Mouse (Mus musculus) cortical plate, adult 2 months (tissue): ENCODE results near the gene Dnpep.

Experiments used
- CTCF ChIP-seq: fragments of 200-500 bp; IDR thresholded peaks from 2 replicates; pipeline ENCODE4 v1.5.1; 2011; ENCODE audit warnings: mild to moderate bottlenecking, control low read depth, low read length; ENCODE audit not compliant: insufficient read depth; ENCODE audit errors: extremely low read depth
- POLR2A ChIP-seq: fragments of 200-500 bp; IDR thresholded peaks from 2 replicates; pipeline ENCODE4 v1.6.1; 2011; ENCODE audit warnings: mild to moderate bottlenecking, low read length, control low read depth; ENCODE audit not compliant: insufficient read depth; ENCODE audit errors: extremely low read depth

GRCm38 (mm10) chr1:75277195-75278188 is 40.3 kb downstream of the Dnpep start:
- TF ChIP-seq POLR2A (peak; percentile 36; the same call in 1 of the 2 replicates), CTCF (no peak)
